In the genomic region with DNA sequence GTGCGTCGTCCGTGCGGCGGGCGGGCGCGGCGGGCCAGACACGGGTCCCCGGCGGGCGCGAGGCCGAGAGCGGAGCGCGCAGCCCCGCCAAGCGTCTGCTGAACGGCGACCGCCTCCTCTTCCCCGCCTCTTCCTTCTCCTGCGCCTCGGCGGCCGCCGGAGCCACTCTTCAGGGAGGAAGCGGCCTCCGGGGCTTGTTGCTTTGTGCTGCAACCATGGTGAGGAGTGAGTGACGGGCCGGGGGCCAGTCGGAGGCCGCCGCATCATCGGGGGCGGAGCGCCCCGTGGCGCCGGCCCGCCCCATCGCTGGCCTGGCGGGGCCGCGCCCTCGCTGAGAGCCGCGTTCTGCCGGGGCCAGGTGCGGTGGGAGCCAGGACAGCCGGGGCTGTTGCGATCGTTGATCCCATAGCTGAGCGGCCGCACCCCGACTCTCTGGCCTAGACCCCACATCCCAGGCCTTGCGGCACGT, we compare ENCODE assay signal across 8 mouse cellular contexts. TPM values are rescaled to one million over a fixed set of nuclear protein-coding genes. Genes with fewer than 3 reads are reported as not detected.
DNase-seq lines count a peak whose midpoint lies in the region; ATAC-seq lines count a peak whose summit lies in the region.

No protein-coding gene starts in this region.

- H3K36me3 ChIP-seq in hindbrain, embryonic 16.5 days (ENCODE audit: control insufficient read depth, insufficient read depth, low read length): no peaks in the 10 kb centered on the region

- peak overlapping the region; percentile 97 for H3K4me3 ChIP-seq in hindbrain, embryonic 16.5 days (ENCODE audit: low read length)

- H3K27ac ChIP-seq in hindbrain, embryonic 16.5 days (ENCODE audit: low read depth, low read length): peak overlapping the region; percentile 95

- no peaks in the 10 kb centered on the region for H3K27me3 ChIP-seq in hindbrain, embryonic 16.5 days (replicated peaks; ENCODE audit: control insufficient read depth, insufficient read depth, low read length)

- peak overlapping the region; percentile 76 for H3K4me2 ChIP-seq in hindbrain, embryonic 16.5 days (ENCODE audit: low read length)

- peaks cover 28% of the 10 kb centered on the region for H3K4me1 ChIP-seq in hindbrain, embryonic 16.5 days (ENCODE audit: control insufficient read depth, insufficient read depth, low read depth, low read length)

- peak; percentile 98 for ATAC-seq in hindbrain, embryonic 16.5 days

- under 1% methylated on average over 46 of the region's 60 CpGs for WGBS in hindbrain, embryonic 16.5 days

- DNase-seq in ZHBTc4 (ENCODE audit: low read depth, low spot score): peak; percentile 97
- DNase-seq in cerebellum, postnatal 4 days (ENCODE audit: low spot score in 2 of 2): peak; percentile 87 to 90
- DNase-seq in gastrocnemius, adult 18-20 months (ENCODE audit: low spot score): peak; percentile 94
- peak; percentile 91 for DNase-seq in left cerebral cortex, adult 11 months (ENCODE audit: low spot score)
- DNase-seq in lung, postnatal 36 days: peak; percentile 97
- DNase-seq in retina, embryonic 14.5 days (ENCODE audit: low spot score): peak; percentile 90
- peak; percentile 93 for DNase-seq in thymus, postnatal 4 days

- H3K9me3 ChIP-seq in hindbrain, embryonic 16.5 days (ENCODE audit: control insufficient read depth, low read length): no peaks in the 10 kb centered on the region

- peak overlapping the region; percentile 92 for H3K9ac ChIP-seq in hindbrain, embryonic 16.5 days (ENCODE audit: low read depth, low read length)

RNA-seq across cellular contexts. Expression of gene Rapgef2, which starts 0.8 kb away (rescaled TPM):
- 10 to 100 TPM; 15.8 to 16.7 TPM for total RNA-seq in gastrocnemius, adult 18-20 months (2021)
- polyA plus RNA-seq in hindbrain, embryonic 16.5 days (2015; fragmentation: Nextera tagmentation; extraction: Ambion mirVana): 11.0 and 12.5 TPM in 2 replicates

RNA-seq across cellular contexts. Expression of gene Gm17359, which starts 49.3 kb away (rescaled TPM):
- not detected for total RNA-seq in gastrocnemius, adult 18-20 months (2021)
- not detected in 2 replicates for polyA plus RNA-seq in hindbrain, embryonic 16.5 days (2015; fragmentation: Nextera tagmentation; extraction: Ambion mirVana)

Comparison
In these comparisons a context has a peak if more than half of its experiments do, and no peak if none do; other contexts are left out.
1. Peak in every context shown above with its lines: DNase-seq, ATAC-seq, H3K4me3 ChIP-seq and H3K27ac ChIP-seq.